Mouse (Mus musculus): ENCODE measurements at regions not wholly inside any gene's neighbourhood (a gene's known extent, or its start where the extent isn't known, plus 50 kb on each side); places are given as distances from the start of the nearest gene placed in this dataset.

GRCm38 (mm10) chr2:159145980-159146379 lies 351.4 kb downstream of the Dhx35 start:
- TF ChIP-seq CTCF (IDR thresholded peaks at IDR 0.05; ENCODE audit: insufficient read depth, low read length) (no peak), POLR2A (IDR thresholded peaks at IDR 0.05; ENCODE audit: borderline replicate concordance, extremely low read depth, low read depth, low read length) (no peak)
